Mouse (Mus musculus) spleen, adult 2 months (tissue): Measurements from ENCODE around the gene Myo15b. TPM values are rescaled to one million over a fixed set of nuclear protein-coding genes. Genes with fewer than 3 reads are reported as not detected.
A peak's percentile ranks its signal among the peaks of the same experiment; 100 is the strongest.

Source experiments
- DNase-seq, 2 experiments: peaks; one replicate each; pipeline versions ENCODE4 v3.0.0 to v3.0.0-alpha.2; 2012 to 2021; ENCODE audit warnings: low spot score in 2 of 2, low read depth in 1 of 2
- H3K27ac ChIP-seq: fragments of 200-500 bp; 2 replicates; pipeline ENCODE4 v1.5.1; 2012; ENCODE audit warnings: low read length, inconsistent platforms; ENCODE audit not compliant: insufficient read depth
- H3K27me3 ChIP-seq: fragments of 200-500 bp; 2 replicates; pipeline ENCODE4 v1.6.1; 2012; ENCODE audit warnings: mild to moderate bottlenecking, moderate library complexity, low read length, inconsistent platforms; ENCODE audit not compliant: control insufficient read depth, insufficient read depth
- H3K36me3 ChIP-seq: fragments of 200-500 bp; 2 replicates; pipeline ENCODE4 v1.6.1; 2012; ENCODE audit warnings: mild to moderate bottlenecking, low read length, inconsistent platforms; ENCODE audit not compliant: control insufficient read depth, insufficient read depth
- H3K4me1 ChIP-seq: fragments of 200-500 bp; 2 replicates; pipeline ENCODE4 v1.6.1; 2011; ENCODE audit warnings: inconsistent platforms; ENCODE audit not compliant: control insufficient read depth, insufficient read depth, insufficient read length
- H3K4me3 ChIP-seq: fragments of 200-500 bp; 2 replicates; pipeline ENCODE4 v1.5.1; 2011; ENCODE audit warnings: mild to moderate bottlenecking, inconsistent platforms; ENCODE audit not compliant: insufficient read depth, insufficient read length; ENCODE audit errors: extremely low read depth
- CTCF ChIP-seq: fragments of 200-500 bp; IDR thresholded peaks from 2 replicates; pipeline ENCODE4 v1.5.1; 2011; ENCODE audit warnings: mild to moderate bottlenecking, inconsistent platforms; ENCODE audit not compliant: insufficient read depth, insufficient read length, insufficient replicate concordance; ENCODE audit errors: extremely low read depth
- POLR2A ChIP-seq: fragments of 200-500 bp; IDR thresholded peaks from 2 replicates; pipeline ENCODE4 v1.6.1; 2011; ENCODE audit warnings: low read depth, low read length, inconsistent platforms
- WGBS: fragments of 180-500 bp; shearing (Covaris S2); methylation state at CpG from one replicate; pipeline ENCODE4 v1.1.7; 2018; 5-methylcytosine and 5-hydroxymethylcytosine counted together
- polyA plus RNA-seq: library from polyadenylated mRNA; depleted of rRNA; stranded (reverse); fragments of >200 nt; gene quantifications from 2 replicates; pipeline ENCODE4 v1.2.3, GENCODE M21; 2012

Myo15b gene
- polyA plus RNA-seq, 1 experiment: 1.6 TPM

DNA sequence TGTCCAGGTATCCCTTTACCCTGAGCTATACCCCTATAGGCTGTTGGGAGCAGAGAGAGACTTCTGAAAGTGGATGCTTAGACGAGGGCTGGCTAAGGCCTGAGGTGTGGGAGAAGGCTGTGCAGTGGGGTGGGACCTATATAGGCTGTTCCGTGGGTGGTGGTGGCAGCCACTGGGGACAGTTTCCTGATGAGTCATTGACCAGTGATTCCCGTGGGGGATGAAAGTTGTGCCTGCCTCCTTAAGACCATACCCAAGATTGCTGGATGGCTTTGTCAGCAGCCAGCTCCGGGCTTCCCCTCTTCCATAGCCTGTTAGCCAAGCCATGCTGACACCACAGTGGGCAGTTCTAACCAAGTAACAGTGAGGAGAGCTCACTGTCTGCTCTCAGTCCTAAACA, 37.2 kb upstream of the Myo15b start:
- no peak for DNase-seq
- no peak overlapping the region for H3K27ac ChIP-seq
- H3K27me3 ChIP-seq: no peaks in the 10 kb centered on the region; the same call in 1 of the 2 replicates
- no peak overlapping the region for H3K4me3 ChIP-seq
- 64% methylated on average over 4 of the region's 4 CpGs for WGBS
- peaks cover 4% of the 10 kb centered on the region for H3K4me1 ChIP-seq
- no peaks in the 10 kb centered on the region; the same call in none of the 2 replicates for H3K36me3 ChIP-seq
- no peak for TF ChIP-seq CTCF
- TF ChIP-seq POLR2A: no peak

- peak within 1 kb of the TSS; percentile 80 for H3K4me3 ChIP-seq
- H3K27me3 ChIP-seq: no peaks in the 10 kb centered on the region; the same call in 1 of the 2 replicates
- DNase-seq: peak; percentile 53 to 87
- H3K4me1 ChIP-seq: peaks cover 4% of the 10 kb centered on the region
- no peaks in the 10 kb centered on the region; the same call in 1 of the 2 replicates for H3K36me3 ChIP-seq
- H3K27ac ChIP-seq: peak within 1 kb of the TSS; percentile 60
- peak; percentile 71; the same call in 1 of the 2 replicates for TF ChIP-seq POLR2A
- no peak for TF ChIP-seq CTCF
- 1% methylated on average over 87 of the region's 87 CpGs for WGBS
Observed at GRCm38 (mm10) chr11:115823774-115824740, 34.1 kb upstream of the Myo15b start, which contains the start of gene Llgl2. Llgl2 (plus strand) TSS chr11:115824049.

DNA sequence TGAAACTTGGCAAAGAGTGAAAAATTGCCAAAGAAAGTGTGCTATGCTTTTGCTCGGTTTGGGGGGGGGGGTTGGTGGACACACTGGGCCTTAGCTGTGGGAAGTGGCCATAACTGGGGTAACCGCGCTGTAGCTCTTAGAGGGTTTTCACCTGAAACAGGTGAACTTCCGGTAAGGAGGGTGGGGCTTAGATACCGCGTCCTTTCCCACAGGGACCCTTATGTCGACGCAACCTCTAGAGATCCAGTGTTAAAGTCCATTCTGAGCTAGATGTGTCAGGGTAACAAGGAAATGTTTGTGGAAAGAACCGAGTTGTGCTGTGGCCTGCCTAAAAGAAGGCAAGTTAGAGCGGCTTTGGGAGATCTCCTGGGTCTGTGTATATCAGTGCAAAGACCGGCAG, 33.4 kb upstream of the Myo15b start:
- TF ChIP-seq POLR2A: no peak
- TF ChIP-seq CTCF: no peak
- H3K27me3 ChIP-seq: no peaks in the 10 kb centered on the region; the same call in 1 of the 2 replicates
- DNase-seq: no peak
- no peak overlapping the region for H3K27ac ChIP-seq
- H3K4me1 ChIP-seq: peaks cover 4% of the 10 kb centered on the region
- H3K36me3 ChIP-seq: no peaks in the 10 kb centered on the region; the same call in 1 of the 2 replicates
- H3K4me3 ChIP-seq: peak overlapping the region; percentile 80; the same call in 1 of the 2 replicates
- WGBS: 29% methylated on average over 11 of the region's 11 CpGs

DNA sequence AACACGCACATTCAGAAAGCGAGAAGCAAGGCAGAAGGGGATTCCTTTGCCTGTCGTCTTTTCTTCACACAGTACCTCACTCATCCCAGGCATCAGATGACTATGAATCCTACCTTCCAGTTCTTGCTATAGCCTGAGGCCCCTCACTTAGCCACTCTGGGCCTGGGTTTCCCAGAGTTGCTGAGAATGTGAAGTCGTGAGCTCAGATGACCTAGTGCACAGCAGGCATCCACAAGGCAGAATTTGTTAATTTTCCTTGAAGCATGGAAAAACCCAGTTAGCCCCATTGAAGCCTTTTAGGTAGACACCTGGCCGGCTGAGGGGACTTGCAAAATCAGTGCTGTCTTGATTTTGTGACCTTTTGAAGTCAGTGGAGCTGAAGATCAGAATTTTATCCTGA, 31.7 kb upstream of the Myo15b start:
- no peak for DNase-seq
- H3K27me3 ChIP-seq: no peaks in the 10 kb centered on the region; the same call in 1 of the 2 replicates
- 89% methylated on average over 5 of the region's 5 CpGs for WGBS

DNA sequence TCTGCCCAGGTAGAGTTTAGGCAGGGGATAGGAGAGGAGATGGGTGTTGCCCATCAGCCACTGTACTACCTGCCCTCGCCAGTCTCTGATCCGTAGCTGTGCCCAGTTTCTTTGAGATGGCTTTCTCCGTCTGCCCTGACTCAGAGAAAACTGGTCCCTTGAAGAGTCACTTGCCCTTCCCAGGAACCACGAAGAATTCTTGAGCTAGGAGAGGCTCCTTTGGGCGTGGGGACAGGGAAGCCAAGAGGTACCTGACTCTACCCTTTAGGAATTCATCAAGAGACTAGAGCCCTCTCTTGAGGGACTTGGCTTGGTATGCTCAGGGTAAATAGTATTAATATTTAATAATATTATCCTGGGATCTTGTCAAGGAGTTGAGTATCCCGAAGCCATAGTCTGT, 30.6 kb upstream of the Myo15b start:
- Histone ChIP-seq H3K4me3 (no peak overlapping the region), H3K27me3 (no peaks in the 10 kb centered on the region; the same call in 1 of the 2 replicates), H3K4me1 (peaks cover 4% of the 10 kb centered on the region), H3K27ac (no peak overlapping the region), H3K36me3 (no peaks in the 10 kb centered on the region; the same call in 1 of the 2 replicates)
- WGBS: 88% methylated on average over 6 of the region's 6 CpGs
- no peak for DNase-seq
- TF ChIP-seq POLR2A (no peak), CTCF (no peak)

More for the DNA sequence above, 31.7 kb upstream of the Myo15b start:
- Histone ChIP-seq H3K4me3 (no peak overlapping the region), H3K36me3 (no peaks in the 10 kb centered on the region; the same call in 1 of the 2 replicates), H3K27ac (no peak overlapping the region), H3K4me1 (peaks cover 4% of the 10 kb centered on the region)
- TF ChIP-seq POLR2A: no peak
- TF ChIP-seq CTCF: no peak

DNA sequence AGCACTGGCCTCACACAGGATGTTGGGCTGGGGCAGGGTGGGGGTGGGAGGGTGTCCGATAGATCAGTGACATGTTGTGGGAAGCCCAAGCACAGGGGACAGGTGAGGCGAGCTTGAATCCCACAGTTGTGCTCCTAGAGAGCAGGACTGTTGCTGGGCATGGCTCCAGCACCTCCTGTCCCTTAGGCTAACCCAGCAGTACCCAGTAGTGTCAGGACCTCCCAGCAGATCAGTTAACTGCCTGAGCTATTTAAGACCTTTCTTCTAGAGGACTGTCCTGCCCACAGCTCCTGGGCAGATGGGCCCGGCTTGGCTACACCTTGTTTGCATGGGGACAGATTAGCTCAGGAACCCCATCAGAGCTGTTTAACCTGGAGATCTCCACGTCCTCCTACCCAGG, 29.2 kb upstream of the Myo15b start:
- no peak for DNase-seq
- H3K27me3 ChIP-seq: no peaks in the 10 kb centered on the region; the same call in 1 of the 2 replicates
- no peaks in the 10 kb centered on the region for H3K36me3 ChIP-seq
- no peak overlapping the region for H3K4me3 ChIP-seq
- no peaks in the 10 kb centered on the region; the same call in 1 of the 2 replicates for H3K4me1 ChIP-seq
- TF ChIP-seq POLR2A: no peak
- 81% methylated on average over 4 of the region's 4 CpGs for WGBS
- no peak overlapping the region for H3K27ac ChIP-seq
